Mouse (Mus musculus) thymus, adult 2 months (tissue): ENCODE measurements around the gene Park7.

Experiments used
- CTCF ChIP-seq: fragments of 200-500 bp; IDR thresholded peaks from 2 replicates; pipeline ENCODE4 v1.5.1; 2012; ENCODE audit warnings: mild to moderate bottlenecking, control low read depth, low read length, moderate library complexity, borderline replicate concordance; ENCODE audit not compliant: control insufficient read depth, poor library complexity, insufficient read depth; ENCODE audit errors: extremely low read depth
- POLR2A ChIP-seq: fragments of 200-500 bp; IDR thresholded peaks from 2 replicates; pipeline ENCODE4 v1.6.1; 2012; ENCODE audit warnings: mild to moderate bottlenecking, low read length, control low read depth, moderate library complexity; ENCODE audit not compliant: control insufficient read depth, poor library complexity, insufficient read depth; ENCODE audit errors: extremely low read depth

DNA sequence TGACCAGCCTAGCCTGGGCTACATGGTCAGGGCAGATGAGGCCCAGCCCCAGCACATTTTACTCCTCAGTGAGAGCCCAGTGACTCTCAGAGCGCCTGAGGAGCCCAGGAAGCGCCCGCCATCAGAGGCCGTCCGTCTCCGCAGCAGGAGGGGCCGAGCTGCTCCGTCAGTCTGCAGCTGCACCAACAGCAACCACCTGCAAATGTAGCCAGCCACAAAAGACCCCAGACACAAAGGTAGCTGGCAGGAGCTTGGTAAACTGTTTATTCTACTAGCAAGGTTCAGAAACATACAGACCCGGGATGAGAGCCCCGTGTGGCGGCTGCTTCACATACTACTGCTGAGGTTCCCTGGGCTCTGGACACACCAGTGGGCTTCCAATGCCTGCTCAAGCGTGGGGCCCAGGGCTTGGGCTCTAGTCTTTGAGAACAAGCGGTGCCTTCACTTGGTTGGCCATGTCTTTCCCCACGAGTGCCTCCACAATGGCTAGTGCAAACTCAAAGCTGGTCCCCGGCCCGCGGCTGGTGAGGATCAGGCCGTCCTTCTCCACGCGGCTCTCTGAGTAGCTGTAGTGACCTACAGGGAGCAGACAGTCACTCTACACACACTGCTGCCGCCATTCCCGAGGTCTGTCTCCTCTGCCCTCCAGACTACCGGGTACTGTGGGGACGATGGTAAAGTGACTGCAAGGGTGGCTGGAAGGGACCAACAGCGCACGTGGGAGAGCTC is 17.2 kb downstream of the Park7 start:
- TF ChIP-seq CTCF (no peak), POLR2A (0 out of 2 replicates have a peak, but pooled peaks have one; percentile 32)
